ENCODE assay signal across 8 mouse cellular contexts in genomic region chr3:106547924-106548539, GRCm38 (mm10). TPM values are rescaled to one million over a fixed set of nuclear protein-coding genes. Genes with fewer than 3 reads are reported as not detected.
DNase-seq lines count a peak whose midpoint lies in the region; ATAC-seq and TF ChIP-seq lines count a peak whose summit lies in the region.

No protein-coding gene starts in this region.

- no peak for TF ChIP-seq EP300 in heart, adult 2 months (IDR thresholded peaks at IDR 0.05; ENCODE audit: insufficient read depth, low read depth, low read length)

- peak overlapping the region; percentile 84 for H3K9ac ChIP-seq in heart, adult 2 months (ENCODE audit: low read depth, low read length)
- peak overlapping the region; percentile 85 for H3K9ac ChIP-seq in kidney, postnatal 0 days (ENCODE audit: low read depth, low read length)

- under 1% methylated on average over 27 of the region's 27 CpGs for WGBS in heart, adult 2 months
- 0% methylated on average over 27 of the region's 27 CpGs for WGBS in kidney, postnatal 0 days

- peaks cover 3% of the 10 kb centered on the region; the same call in 1 of the 2 replicates for H3K79me2 ChIP-seq in heart, adult 2 months (replicated peaks; ENCODE audit: control insufficient read depth, insufficient read depth, low read length)

- H3K4me3 ChIP-seq in heart, adult 2 months: peak overlapping the region; percentile 92
- H3K4me3 ChIP-seq in kidney, postnatal 0 days (replicated peaks; ENCODE audit: low read depth, low read length): peak overlapping the region; percentile 88

- no peaks in the 10 kb centered on the region for H3K27me3 ChIP-seq in heart, adult 2 months (ENCODE audit: control insufficient read depth, insufficient read depth, low read length)
- H3K27me3 ChIP-seq in kidney, postnatal 0 days (ENCODE audit: insufficient read depth, low read length): no peaks in the 10 kb centered on the region

- H3K36me3 ChIP-seq in heart, adult 2 months (ENCODE audit: control insufficient read depth, insufficient read depth, low read length): peaks cover 49% of the 10 kb centered on the region
- peaks cover 5% of the 10 kb centered on the region; the same call in 1 of the 2 replicates for H3K36me3 ChIP-seq in kidney, postnatal 0 days (ENCODE audit: insufficient read depth, low read length)

- H3K9me3 ChIP-seq in kidney, postnatal 0 days (replicated peaks; ENCODE audit: low read length): no peaks in the 10 kb centered on the region

- H3K4me1 ChIP-seq in heart, adult 2 months (ENCODE audit: control insufficient read depth, insufficient read depth, low read length): peaks cover 9% of the 10 kb centered on the region
- H3K4me1 ChIP-seq in kidney, postnatal 0 days (replicated peaks; ENCODE audit: insufficient read depth, low read length): peaks cover 10% of the 10 kb centered on the region

- peak overlapping the region; percentile 65 for H3K4me2 ChIP-seq in kidney, postnatal 0 days (ENCODE audit: low read length)

- intact Hi-C loops in heart, adult 2 months (cut with DNase I): loop anchor here (5.0 kb wide), 1 partner anchor 174 kb away; no protein-coding TSS in a partner anchor
- intact Hi-C loops in gastrocnemius, postnatal 36 days (cut with DNase I): no loop called here

- peak overlapping the region; percentile 92 for H3K27ac ChIP-seq in heart, adult 2 months
- peak overlapping the region; percentile 98 for H3K27ac ChIP-seq in kidney, postnatal 0 days

- peak; percentile 1; the same call in 1 of the 2 replicates for ATAC-seq in cerebellum, adult (ENCODE audit: insufficient number of reproducible peaks, low FRiP score, low TSS enrichment)
- peak; percentile 17 for ATAC-seq in kidney, postnatal 0 days (replicated peaks; ENCODE audit: low FRiP score, low read depth)

- DNase-seq in cerebellum, postnatal 25 days: no peak
- DNase-seq in c-Kit-negative CD71-positive TER-119-positive erythroid progenitor cells, embryonic 14.5 days (ENCODE audit: low read depth, low spot score): peak; percentile 22
- DNase-seq in heart, adult 2 months: peak in 1 of 2 experiments; percentile 52
- peak; percentile 78 for DNase-seq in kidney, postnatal 0 days (ENCODE audit: low spot score)
- peak; percentile 30 for DNase-seq in mesoderm, embryonic 11.5 days (ENCODE audit: low read depth, low spot score)
- DNase-seq in right cerebral cortex, postnatal 14 days: no peak
- DNase-seq in gastrocnemius, postnatal 36 days: no peak

- no peak for TF ChIP-seq CTCF in heart, adult 2 months (IDR thresholded peaks at IDR 0.05)
- TF ChIP-seq CTCF in kidney, postnatal 0 days (IDR thresholded peaks at IDR 0.05; ENCODE audit: low read depth): no peak

- TF ChIP-seq POLR2A in heart, adult 2 months (IDR thresholded peaks at IDR 0.05; ENCODE audit: insufficient read depth, low read depth, low read length): peak; percentile 53

RNA-seq across cellular contexts. Expression of gene Cept1, which starts 0.4 kb away (rescaled TPM):
- 10 to 100 TPM; 19.3 to 22.1 TPM for total RNA-seq in heart, adult 2 months (2021)
- polyA plus RNA-seq in heart, adult 2 months (2012; rRNA removed): 10.5 and 23.5 TPM in 2 replicates
- 57.0 and 60.9 TPM in 2 replicates for polyA plus RNA-seq in kidney, postnatal 0 days (2015; fragmentation: Nextera tagmentation; extraction: Ambion mirVana)
- 10 to 100 TPM; 15.8 to 19.3 TPM for total RNA-seq in gastrocnemius, postnatal 36 days (2021)

RNA-seq across cellular contexts. Expression of gene Dram2, which starts 0.4 kb away (rescaled TPM):
- 100 to 1,000 TPM in 1 of 2 experiments, 10 to 100 TPM in 1; 94.7 to 109 TPM for total RNA-seq in heart, adult 2 months (2021)
- polyA plus RNA-seq in heart, adult 2 months (2012; rRNA removed): 64.5 and 162 TPM in 2 replicates
- polyA plus RNA-seq in kidney, postnatal 0 days (2015; fragmentation: Nextera tagmentation; extraction: Ambion mirVana): 111 and 118 TPM in 2 replicates
- total RNA-seq in gastrocnemius, postnatal 36 days (2021): 10 to 100 TPM; 72.1 to 81.5 TPM

Comparison
In these comparisons a context has a peak if more than half of its experiments do, and no peak if none do; other contexts are left out.
1. DNase-seq: peak in c-Kit-negative CD71-positive TER-119-positive erythroid progenitor cells, embryonic 14.5 days (single experiment), kidney, postnatal 0 days (single experiment) and mesoderm, embryonic 11.5 days (single experiment); none in cerebellum, postnatal 25 days (0 of 2), right cerebral cortex, postnatal 14 days (single experiment) and gastrocnemius, postnatal 36 days (0 of 2).